Mouse (Mus musculus) midbrain, postnatal 0 days (tissue): ENCODE data around the gene Glul. TPM values are rescaled to one million over a fixed set of nuclear protein-coding genes. Genes with fewer than 3 reads are reported as not detected.

Source experiments
- ATAC-seq: fragments of 200-750 bp; cut with Nextera tagmentation; 2 replicates; pipeline ENCODE4 v1.8.0; 2017; ENCODE audit warnings: moderate number of reproducible peaks, mild to moderate bottlenecking, moderate TSS enrichment, moderate library complexity; ENCODE audit not compliant: low FRiP score
- DNase-seq: peaks from one replicate; pipeline ENCODE4 v3.0.0-alpha.2; 2015; ENCODE audit warnings: low spot score
- H3K27ac ChIP-seq: fragments of 300-500 bp; sonication (generic); 2 replicates; pipeline ENCODE4 v1.5.1; 2014; ENCODE audit warnings: low read depth, mild to moderate bottlenecking, low read length, mixed read lengths
- H3K27me3 ChIP-seq: fragments of 300-500 bp; sonication (generic); 2 replicates; pipeline ENCODE4 v1.6.1; 2014; ENCODE audit warnings: low read length, control low read depth, mixed read lengths; ENCODE audit not compliant: insufficient read depth
- H3K36me3 ChIP-seq: fragments of 300-500 bp; sonication (generic); 2 replicates; pipeline ENCODE4 v1.6.1; 2014; ENCODE audit warnings: low read length, control low read depth, mixed read lengths; ENCODE audit not compliant: insufficient read depth
- H3K4me1 ChIP-seq: fragments of 300-500 bp; sonication (generic); 2 replicates; pipeline ENCODE4 v1.6.1; 2014; ENCODE audit warnings: mild to moderate bottlenecking, control low read depth, antibody characterized with exemption, low read length, mixed read lengths; ENCODE audit not compliant: insufficient read depth
- H3K4me2 ChIP-seq: fragments of 300-500 bp; sonication (generic); 2 replicates; pipeline ENCODE4 v1.6.1; 2014; ENCODE audit warnings: low read depth, mild to moderate bottlenecking, low read length, mixed read lengths; ENCODE audit not compliant: poor library complexity, severe bottlenecking
- H3K4me3 ChIP-seq: fragments of 300-500 bp; sonication (generic); 2 replicates; pipeline ENCODE4 v1.5.1; 2014; ENCODE audit warnings: low read depth, mild to moderate bottlenecking, low read length, moderate library complexity
- H3K9ac ChIP-seq: fragments of 300-500 bp; sonication (generic); replicated peaks from 2 replicates; pipeline ENCODE4 v1.6.1; 2014; ENCODE audit warnings: mild to moderate bottlenecking, low read length, moderate library complexity, mixed read lengths; ENCODE audit not compliant: poor library complexity, severe bottlenecking
- H3K9me3 ChIP-seq: fragments of 300-500 bp; sonication (generic); 2 replicates; pipeline ENCODE4 v1.6.1; 2016; ENCODE audit warnings: low read length, control low read depth
- CTCF ChIP-seq: IDR thresholded peaks from 2 replicates; pipeline ENCODE4 v1.5.1; 2016; ENCODE audit warnings: antibody characterized with exemption, mild to moderate bottlenecking
- WGBS: fragments of 180-500 bp; shearing (Covaris S2); extraction: QIAGEN DNeasy Blood & Tissue Kit; methylation state at CpG from one replicate; pipeline ENCODE4 v1.1.7; 2014; 5-methylcytosine and 5-hydroxymethylcytosine counted together
- polyA plus RNA-seq: library from polyadenylated mRNA; unstranded; fragments of >200 nt; fragmentation: Nextera tagmentation; extraction: Ambion mirVana; gene quantifications from 2 replicates; pipeline ENCODE4 v1.2.1, GENCODE M21; 2015
- total RNA-seq: library from RNA; depleted of rRNA; stranded (reverse); fragments of >200 nt; gene quantifications from 2 replicates; pipeline ENCODE4 v1.2.3, GENCODE M21; 2014

Gene Glul
- total and polyA plus RNA-seq, 2 experiments from 2014 or later = 237 to 330 TPM

- no peaks in the 10 kb centered on the region for H3K36me3 ChIP-seq
- 67% methylated on average over 1 of the region's 1 CpGs for WGBS
- H3K9me3 ChIP-seq = no peaks in the 10 kb centered on the region
- H3K4me3 ChIP-seq = no peak overlapping the region
- H3K27me3 ChIP-seq = no peaks in the 10 kb centered on the region
- DNase-seq (peak; percentile 72), ATAC-seq (no peak)
- no peak for TF ChIP-seq CTCF
- H3K4me1 ChIP-seq = no peaks in the 10 kb centered on the region
- H3K4me2 ChIP-seq = no peak overlapping the region
- no peak overlapping the region for H3K9ac ChIP-seq
- no peak overlapping the region for H3K27ac ChIP-seq
Observed at GRCm38 (mm10) chr1:153933772-153934171, 34.0 kb downstream of the Glul start.

- DNase-seq (no peak), ATAC-seq (no peak)
- Histone ChIP-seq H3K36me3 (no peaks in the 10 kb centered on the region), H3K4me1 (no peaks in the 10 kb centered on the region), H3K4me2 (no peak overlapping the region), H3K4me3 (no peak overlapping the region), H3K27ac (no peak overlapping the region), H3K9ac (no peak overlapping the region), H3K27me3 (no peaks in the 10 kb centered on the region), H3K9me3 (no peaks in the 10 kb centered on the region)
- TF ChIP-seq CTCF = no peak
- 69% methylated on average over 12 of the region's 12 CpGs for WGBS
Observed at GRCm38 (mm10) chr1:153935844-153936380, 36.2 kb downstream of the Glul start.

- no peaks in the 10 kb centered on the region for H3K36me3 ChIP-seq
- TF ChIP-seq CTCF = no peak
- no peaks in the 10 kb centered on the region for H3K27me3 ChIP-seq
- H3K27ac ChIP-seq = no peak overlapping the region
- no peak overlapping the region for H3K4me3 ChIP-seq
- no peak overlapping the region for H3K9ac ChIP-seq
- 96% methylated on average over 2 of the region's 2 CpGs for WGBS
- H3K4me2 ChIP-seq = no peak overlapping the region
- ATAC-seq = no peak
- no peak for DNase-seq
- no peaks in the 10 kb centered on the region for H3K9me3 ChIP-seq
- no peaks in the 10 kb centered on the region for H3K4me1 ChIP-seq
Observed at GRCm38 (mm10) chr1:153937025-153937424, 37.3 kb downstream of the Glul start.

- no peak overlapping the region for H3K27ac ChIP-seq
- 88% methylated on average over 2 of the region's 2 CpGs for WGBS
- H3K9me3 ChIP-seq = no peaks in the 10 kb centered on the region
- no peak overlapping the region for H3K4me3 ChIP-seq
- no peaks in the 10 kb centered on the region for H3K36me3 ChIP-seq
- no peak for DNase-seq
- no peak for TF ChIP-seq CTCF
- H3K4me2 ChIP-seq = no peak overlapping the region
- H3K27me3 ChIP-seq = no peaks in the 10 kb centered on the region
- H3K9ac ChIP-seq = no peak overlapping the region
- no peaks in the 10 kb centered on the region for H3K4me1 ChIP-seq
- ATAC-seq = no peak
Observed at GRCm38 (mm10) chr1:153940986-153941385, 41.2 kb downstream of the Glul start.

- TF ChIP-seq CTCF = no peak
- H3K9ac ChIP-seq = no peak overlapping the region
- ATAC-seq = no peak
Observed at GRCm38 (mm10) chr1:153945181-153945580, 45.4 kb downstream of the Glul start.

GRCm38 (mm10) chr1:153946971-153947370 lies 47.2 kb downstream of the Glul start:
- Histone ChIP-seq H3K4me3 (no peak overlapping the region), H3K4me1 (no peaks in the 10 kb centered on the region), H3K27ac (no peak overlapping the region), H3K27me3 (no peaks in the 10 kb centered on the region), H3K4me2 (no peak overlapping the region), H3K9me3 (no peaks in the 10 kb centered on the region), H3K9ac (no peak overlapping the region), H3K36me3 (no peaks in the 10 kb centered on the region)
- no peak for TF ChIP-seq CTCF
- ATAC-seq = no peak
- 20% methylated on average over 7 of the region's 7 CpGs for WGBS
- peak; percentile 52 for DNase-seq

More at GRCm38 (mm10) chr1:153945181-153945580, 45.4 kb downstream of the Glul start:
- Histone ChIP-seq H3K4me3 (no peak overlapping the region), H3K36me3 (no peaks in the 10 kb centered on the region), H3K4me1 (no peaks in the 10 kb centered on the region), H3K27ac (no peak overlapping the region), H3K4me2 (no peak overlapping the region), H3K9me3 (no peaks in the 10 kb centered on the region), H3K27me3 (no peaks in the 10 kb centered on the region)
- no peak for DNase-seq
- 71% methylated on average over 5 of the region's 5 CpGs for WGBS
